Mouse (Mus musculus) adrenal gland, postnatal 36 days (tissue): ENCODE measurements around the gene Vwa2. TPM values are rescaled to one million over a fixed set of nuclear protein-coding genes. Genes with fewer than 3 reads are reported as not detected.

Experiments used
- DNase-seq, 2 experiments: peaks; one replicate each; pipeline ENCODE4 v3.0.0; 2021; ENCODE audit warnings: mixed read lengths in 1 of 2
- total RNA-seq, 2 experiments: library from RNA; stranded (reverse); gene quantifications; 2 replicates each; pipeline ENCODE4 v1.2.3; 2021

Vwa2 gene
- total RNA-seq, 2 experiments from 2014 or later: not detected

GRCm38 (mm10) chr19:56908472-56909270 is 34.6 kb downstream of the Vwa2 start:
- peak; percentile 20 to 51 for DNase-seq

- no peak for DNase-seq
Measured at GRCm38 (mm10) chr19:56910561-56910960, 36.5 kb downstream of the Vwa2 start.

- no peak for DNase-seq
Measured at GRCm38 (mm10) chr19:56913761-56914160, 39.7 kb downstream of the Vwa2 start.

GRCm38 (mm10) chr19:56914658-56915057 is 40.6 kb downstream of the Vwa2 start:
- DNase-seq: no peak

GRCm38 (mm10) chr19:56915084-56915483 is 41.0 kb downstream of the Vwa2 start:
- no peak for DNase-seq

GRCm38 (mm10) chr19:56919628-56920027 is 45.6 kb downstream of the Vwa2 start:
- peak; percentile 89 to 91 for DNase-seq

- no peak for DNase-seq
Measured at GRCm38 (mm10) chr19:56920232-56920631, 46.2 kb downstream of the Vwa2 start.

GRCm38 (mm10) chr19:56921744-56922143 is 47.7 kb downstream of the Vwa2 start:
- DNase-seq: no peak

- DNase-seq: peak in 1 of 2 experiments; percentile 28
Measured at GRCm38 (mm10) chr19:56929392-56929791, 55.3 kb downstream of the Vwa2 start.

- DNase-seq: no peak
Measured at GRCm38 (mm10) chr19:56930029-56930428, 56.0 kb downstream of the Vwa2 start.

GRCm38 (mm10) chr19:56933800-56934199 is 59.8 kb downstream of the Vwa2 start:
- no peak for DNase-seq

- no peak for DNase-seq
Measured at GRCm38 (mm10) chr19:56935111-56935510, 61.1 kb downstream of the Vwa2 start.

GRCm38 (mm10) chr19:56935777-56936176 is 61.7 kb downstream of the Vwa2 start:
- DNase-seq: no peak

- DNase-seq: no peak
Measured at GRCm38 (mm10) chr19:56936253-56936652, 62.2 kb downstream of the Vwa2 start.

GRCm38 (mm10) chr19:56937911-56938310 is 63.9 kb downstream of the Vwa2 start:
- DNase-seq: no peak

GRCm38 (mm10) chr19:56939826-56940225 is 65.8 kb downstream of the Vwa2 start:
- DNase-seq: peak; percentile 67 to 80

- DNase-seq: no peak
Measured at GRCm38 (mm10) chr19:56940507-56940906, 66.5 kb downstream of the Vwa2 start.

GRCm38 (mm10) chr19:56942216-56942615 is 68.2 kb downstream of the Vwa2 start:
- no peak for DNase-seq

GRCm38 (mm10) chr19:56944211-56944610 is 70.2 kb downstream of the Vwa2 start:
- peak in 1 of 2 experiments; percentile 45 for DNase-seq

- no peak for DNase-seq
Measured at GRCm38 (mm10) chr19:56944826-56945225, 70.8 kb downstream of the Vwa2 start.

- no peak for DNase-seq
Measured at GRCm38 (mm10) chr19:56945621-56946020, 71.6 kb downstream of the Vwa2 start.

GRCm38 (mm10) chr19:56946277-56946676 is 72.2 kb downstream of the Vwa2 start:
- no peak for DNase-seq

- DNase-seq: no peak
Measured at GRCm38 (mm10) chr19:56946727-56947126, 72.7 kb downstream of the Vwa2 start.

GRCm38 (mm10) chr19:56947971-56948610 is 74.0 kb downstream of the Vwa2 start:
- DNase-seq: no peak
